Mouse (Mus musculus): ENCODE results near the gene Cacna1d.

DNA sequence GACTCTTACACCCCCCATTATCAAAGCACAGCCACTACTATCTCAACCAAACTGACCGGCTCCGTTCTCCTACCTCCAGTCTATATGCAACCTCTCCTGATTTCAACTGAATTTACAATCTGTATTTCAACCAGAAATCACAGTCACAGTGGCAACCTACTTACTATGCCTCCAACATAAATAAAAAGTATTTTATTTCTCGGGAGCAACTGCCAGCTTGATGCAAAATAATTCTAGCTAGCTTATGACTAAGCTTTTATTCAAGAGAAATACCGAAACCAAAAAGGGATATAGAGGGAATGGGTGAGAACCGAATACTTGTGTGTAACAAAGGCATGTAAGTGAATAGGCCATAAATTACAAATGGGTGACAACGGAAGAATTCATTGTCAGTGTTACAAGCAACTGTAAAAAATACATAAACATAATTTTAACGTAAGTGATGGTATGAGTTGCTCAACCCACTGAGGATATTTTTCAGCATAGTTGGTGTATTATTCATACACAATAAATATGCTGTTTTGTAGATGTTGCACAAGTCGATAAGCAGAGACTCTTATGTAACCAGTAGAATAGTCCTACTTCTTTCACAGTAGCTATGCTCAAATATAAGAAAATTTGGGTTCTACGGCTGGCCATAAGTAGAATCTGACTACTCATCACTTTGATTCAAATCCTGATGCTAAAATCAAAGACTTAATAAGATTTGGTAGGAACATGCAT, 172.4 kb downstream of the Cacna1d start:
- TF ChIP-seq CTCF (IDR thresholded peaks at IDR 0.05; ENCODE audit: low read depth) (no peak), EP300 (IDR thresholded peaks at IDR 0.05; ENCODE audit: low read depth) (no peak)

Data from heart, postnatal 0 days (tissue).